Mouse (Mus musculus) frontal cortex, adult (tissue): ENCODE measurements at regions not wholly inside any gene's neighbourhood (a gene's known extent, or its start where the extent isn't known, plus 50 kb on each side); places are given as distances from the start of the nearest gene placed in this dataset.
"Not testable (repeated sequence)": the region's sequence is repeated elsewhere in the genome, so short reads cannot be mapped to it uniquely, and the experiment has no call there.

ENCODE experiments used
- ATAC-seq: cut with Nextera tagmentation; 2 replicates; pipeline ENCODE4 v1.9.2; 2017; ENCODE audit warnings: mild to moderate bottlenecking, moderate library complexity, mixed read lengths; ENCODE audit not compliant: low TSS enrichment

DNA sequence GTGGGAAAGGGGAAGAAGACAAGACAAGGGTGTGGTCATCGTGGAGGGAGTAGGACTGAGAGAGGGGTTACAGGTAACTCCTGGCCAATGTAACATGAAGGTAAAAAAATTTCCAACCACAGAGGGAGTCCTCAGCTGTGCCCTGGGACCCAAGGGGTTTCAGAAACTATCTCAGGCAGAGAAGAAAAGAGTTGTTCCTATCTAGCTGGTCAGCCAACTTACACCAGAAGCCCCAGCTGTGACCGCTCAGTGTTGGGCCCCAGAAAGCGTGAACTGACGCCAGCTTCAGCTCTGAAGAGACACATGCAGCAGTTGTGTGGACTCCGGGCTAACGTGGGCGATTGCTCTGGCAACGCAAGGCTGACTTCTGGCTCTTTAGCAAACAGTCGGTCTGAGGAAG is 52.2 kb downstream of the Rhob start:
- ATAC-seq, result no peak

DNA sequence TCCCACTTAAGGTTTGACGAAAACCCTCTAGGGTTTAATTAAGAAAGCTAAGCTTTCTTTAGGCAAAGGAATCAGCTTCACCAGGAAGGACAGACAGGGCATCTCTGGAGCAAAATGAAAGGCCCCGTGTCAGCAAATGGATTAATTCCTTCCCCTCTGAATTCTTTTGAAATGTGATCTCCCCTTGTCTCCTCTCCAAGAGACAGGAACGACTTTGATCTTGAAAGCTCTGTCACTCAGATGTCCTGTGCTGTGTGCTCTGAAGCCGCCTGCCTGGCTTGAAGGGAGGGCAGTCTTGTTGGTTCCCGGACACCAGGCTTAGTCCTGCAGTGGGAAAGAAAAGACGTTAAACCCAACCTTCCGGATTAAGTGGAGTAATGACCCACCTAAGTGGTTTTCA is 52.8 kb downstream of the Rhob start:
- no peak for ATAC-seq

- ATAC-seq, result no peak
Observed at GRCm38 (mm10) chr12:8444975-8445853, 54.6 kb downstream of the Rhob start.

- no peak for ATAC-seq
Observed at GRCm38 (mm10) chr12:8443917-8444453, 55.8 kb downstream of the Rhob start.

DNA sequence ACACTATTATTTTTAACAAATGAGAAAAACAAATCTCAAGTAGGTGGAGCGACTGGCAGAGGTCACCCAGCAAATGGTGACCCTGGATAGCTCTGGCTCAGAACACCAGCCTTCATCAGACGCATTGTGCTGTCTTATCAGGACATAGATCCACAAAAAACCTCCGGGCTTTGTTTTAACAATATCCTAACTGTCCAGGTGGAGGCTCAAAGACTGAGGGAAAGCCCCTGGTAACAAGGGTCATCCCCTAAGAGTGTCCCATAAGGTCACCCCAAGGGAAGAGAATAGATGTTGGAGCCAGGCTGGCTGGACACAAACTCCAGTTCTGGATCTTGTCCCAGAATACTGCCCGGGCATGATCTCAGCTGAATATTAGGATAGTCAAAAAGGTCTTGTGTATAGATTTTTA is 56.6 kb downstream of the Rhob start:
- no peak for ATAC-seq

GRCm38 (mm10) chr12:8441275-8441674 is 58.5 kb downstream of the Rhob start:
- ATAC-seq, result no peak

- no peak for ATAC-seq
Observed at GRCm38 (mm10) chr12:8440373-8440772, 59.4 kb downstream of the Rhob start.

GRCm38 (mm10) chr12:8439957-8440356 is 59.9 kb downstream of the Rhob start:
- ATAC-seq, result no peak

- ATAC-seq, result peak; percentile 21; the same call in 1 of the 2 replicates
Observed at GRCm38 (mm10) chr12:8439486-8439885, 60.3 kb downstream of the Rhob start.

GRCm38 (mm10) chr12:8438638-8439037 is 61.2 kb downstream of the Rhob start:
- no peak for ATAC-seq

- ATAC-seq, result peak; percentile 56
Observed at GRCm38 (mm10) chr12:8436976-8437580, 62.7 kb downstream of the Rhob start.

- ATAC-seq, result no peak
Observed at GRCm38 (mm10) chr12:8436553-8436952, 63.3 kb downstream of the Rhob start.

GRCm38 (mm10) chr12:8435651-8436348 is 64.0 kb downstream of the Rhob start:
- not testable (repeated sequence) for ATAC-seq

DNA sequence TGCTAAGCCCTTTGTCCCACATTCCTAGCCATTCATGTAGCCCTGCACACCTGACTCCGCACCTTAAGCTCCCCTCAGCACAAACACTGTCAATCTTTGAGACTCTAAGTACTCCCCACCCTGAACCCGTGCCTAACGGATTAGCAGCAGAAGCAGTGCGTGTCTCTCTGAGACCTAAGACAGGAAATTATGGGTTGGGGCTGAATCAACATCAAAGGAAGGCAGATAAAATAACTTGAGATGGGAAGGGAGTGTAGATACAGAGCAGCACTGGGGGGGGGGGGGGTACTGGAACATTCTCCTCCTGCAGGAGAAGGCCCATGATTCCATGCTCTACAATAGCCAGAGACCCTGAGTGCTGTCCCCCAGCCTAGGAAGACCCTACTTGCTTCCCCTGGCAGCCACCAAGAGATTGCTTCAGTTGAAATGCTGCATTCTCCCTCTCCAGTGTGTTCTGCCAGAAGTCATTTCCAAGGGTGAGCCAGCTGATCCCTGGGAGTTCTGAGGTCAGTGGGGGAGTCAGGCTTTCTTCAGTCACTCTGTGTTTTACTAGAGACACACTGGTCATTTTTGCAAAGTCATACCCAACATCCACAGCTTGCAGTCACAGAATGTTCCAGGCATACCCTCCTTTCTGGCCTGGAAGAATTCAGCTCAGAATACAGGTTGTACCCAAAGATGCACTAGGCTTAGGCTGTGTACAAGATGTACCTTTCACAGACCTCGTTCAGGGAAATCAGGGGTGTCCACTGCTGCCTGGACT is 71.4 kb downstream of the Rhob start:
- ATAC-seq, result no peak

- ATAC-seq, result no peak
Observed at GRCm38 (mm10) chr12:8424515-8424914, 75.3 kb downstream of the Rhob start.

DNA sequence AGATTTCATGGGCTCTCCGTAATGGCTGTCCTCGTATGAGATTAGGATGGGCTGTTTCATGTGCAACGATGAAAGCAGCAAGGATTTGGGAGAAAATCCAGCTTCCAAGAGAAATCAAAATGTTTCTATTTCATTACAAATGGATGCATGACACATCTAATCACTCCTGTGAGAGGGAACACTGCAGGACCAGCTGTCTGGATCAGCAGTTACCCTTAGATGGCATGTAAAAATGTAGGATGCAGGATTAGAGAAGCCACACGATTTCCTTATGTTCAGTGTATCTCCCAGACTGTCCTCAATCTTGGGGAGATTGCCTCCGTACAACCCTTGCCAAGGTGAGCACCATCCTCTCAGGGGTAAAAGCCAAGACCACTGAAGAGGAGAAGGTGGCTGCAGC is 77.1 kb downstream of the Rhob start:
- no peak for ATAC-seq

- ATAC-seq, result no peak
Observed at GRCm38 (mm10) chr12:8421271-8421567, 78.6 kb downstream of the Rhob start.

DNA sequence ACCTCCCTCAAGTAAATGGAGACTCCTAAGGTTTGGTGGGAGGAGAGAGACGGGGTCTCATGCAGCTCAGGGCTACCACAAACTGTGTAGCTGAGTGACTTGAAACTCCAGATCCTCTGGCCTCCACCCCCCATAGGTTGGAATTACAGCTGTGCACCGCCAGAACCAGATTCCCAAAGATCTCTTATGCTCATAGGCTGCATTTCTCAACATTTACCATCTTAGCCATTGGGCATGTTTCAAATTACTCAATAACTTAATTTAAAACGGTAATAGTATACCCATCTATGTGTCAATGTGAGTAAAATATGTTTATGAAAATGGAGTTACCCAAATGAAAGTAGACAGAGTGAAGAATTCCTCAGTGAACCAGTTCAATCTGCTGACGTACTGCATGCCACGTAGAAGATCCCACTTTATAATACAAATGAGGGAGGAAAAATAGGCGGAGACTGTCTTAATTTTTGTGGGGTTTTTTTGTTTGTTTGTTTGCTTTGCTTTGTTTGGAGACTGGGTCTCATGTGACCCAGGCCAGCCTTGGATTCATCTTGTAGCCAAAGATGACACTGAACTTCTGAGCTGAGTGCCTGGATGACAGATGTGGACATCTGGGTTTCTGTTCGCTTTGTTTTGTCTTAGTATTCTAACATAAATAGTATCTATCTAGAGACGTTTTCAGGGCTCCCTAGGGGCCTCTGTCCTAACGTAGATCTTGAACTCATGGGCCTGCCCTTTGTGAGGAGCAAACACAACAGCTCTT is 79.1 kb downstream of the Rhob start:
- ATAC-seq, result no peak

- ATAC-seq, result no peak
Observed at GRCm38 (mm10) chr12:8418890-8419289, 80.9 kb downstream of the Rhob start.

DNA sequence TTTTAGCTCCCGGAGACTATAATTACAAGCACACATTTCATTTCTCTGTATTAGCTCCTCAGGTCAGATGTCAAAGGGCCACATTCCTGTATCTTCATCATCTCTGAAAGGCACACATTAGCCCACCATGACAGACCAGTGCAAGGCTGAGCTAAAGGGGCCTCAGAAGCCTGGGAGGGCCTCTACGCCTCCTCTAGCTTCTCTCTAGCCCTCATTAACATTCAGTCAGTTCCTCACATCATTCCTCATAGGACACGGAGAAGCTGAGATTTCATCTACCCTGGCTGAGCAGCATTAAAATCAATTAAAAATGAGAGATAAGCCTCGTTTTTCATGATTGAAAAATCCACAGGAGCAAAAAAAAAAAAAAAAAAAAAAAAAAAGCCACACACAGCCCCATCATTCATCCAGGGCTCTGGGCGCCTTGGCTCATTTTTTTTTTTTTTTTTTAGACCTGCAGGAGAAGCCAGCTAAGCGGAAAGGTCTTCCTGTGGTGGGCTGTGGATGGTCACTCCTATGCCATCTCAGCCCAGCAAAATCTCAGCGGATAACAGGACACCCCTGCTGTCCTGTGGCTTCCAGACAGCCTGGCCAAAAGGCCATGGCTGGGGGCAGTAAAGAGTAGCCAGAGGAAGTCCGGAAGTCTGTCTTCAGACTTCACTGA is 82.5 kb downstream of the Rhob start:
- ATAC-seq, result no peak

DNA sequence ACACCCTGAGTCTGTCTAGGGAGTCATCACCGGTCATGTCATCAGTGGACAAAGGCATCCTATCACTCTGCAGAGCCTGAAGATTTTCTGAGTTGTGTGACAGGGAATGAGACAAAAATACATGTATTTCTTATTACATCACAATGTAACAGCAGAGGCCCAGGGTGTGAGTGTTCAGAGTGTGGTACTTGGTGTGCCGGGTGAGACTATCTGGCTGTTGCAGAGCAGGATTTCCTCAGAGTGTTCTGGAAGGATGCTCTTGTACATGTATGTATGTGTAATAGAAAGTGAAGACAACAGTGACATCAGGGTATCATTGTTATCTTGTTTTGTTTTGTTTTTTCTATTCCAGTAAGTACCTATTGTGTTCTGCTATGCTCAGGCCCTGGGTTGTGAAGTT is 87.7 kb downstream of the Rhob start:
- ATAC-seq, result no peak
